Mouse (Mus musculus) urinary bladder, postnatal 10 days (tissue): ENCODE measurements around the gene Strn3.

ENCODE experiments used
- DNase-seq: peaks from one replicate; pipeline ENCODE4 v3.0.0; 2022; ENCODE audit warnings: low spot score

Gene Strn3

GRCm38 (mm10) chr12:51691845-51692632 is at the start of gene Strn3:
Gene Strn3, minus strand, starts transcription at chr12:51691897.
- peak; percentile 89 for DNase-seq

DNA sequence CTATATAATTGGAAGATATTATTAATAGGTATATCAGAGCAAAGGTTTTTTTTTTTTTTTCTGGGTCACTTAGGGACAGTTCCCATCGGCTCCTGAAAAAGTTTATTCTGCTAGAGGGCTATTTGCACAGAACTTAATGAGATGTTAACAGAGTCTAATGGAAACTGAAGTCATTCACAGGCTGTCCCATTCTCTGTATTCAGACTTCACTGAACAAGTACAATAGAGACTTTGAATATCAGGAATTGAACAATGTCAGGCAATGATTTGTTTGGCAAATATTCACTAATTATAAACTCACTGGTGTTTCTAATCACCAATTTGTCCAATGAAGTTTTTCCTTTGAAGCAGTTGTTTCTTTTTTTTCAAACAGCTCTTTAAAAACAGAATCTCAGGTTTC is 45.1 kb upstream of the Strn3 start:
- no peak for DNase-seq

GRCm38 (mm10) chr12:51736381-51736780 is 44.7 kb upstream of the Strn3 start:
- no peak for DNase-seq

- no peak for DNase-seq
Observed at GRCm38 (mm10) chr12:51735840-51736271, 44.2 kb upstream of the Strn3 start.

DNA sequence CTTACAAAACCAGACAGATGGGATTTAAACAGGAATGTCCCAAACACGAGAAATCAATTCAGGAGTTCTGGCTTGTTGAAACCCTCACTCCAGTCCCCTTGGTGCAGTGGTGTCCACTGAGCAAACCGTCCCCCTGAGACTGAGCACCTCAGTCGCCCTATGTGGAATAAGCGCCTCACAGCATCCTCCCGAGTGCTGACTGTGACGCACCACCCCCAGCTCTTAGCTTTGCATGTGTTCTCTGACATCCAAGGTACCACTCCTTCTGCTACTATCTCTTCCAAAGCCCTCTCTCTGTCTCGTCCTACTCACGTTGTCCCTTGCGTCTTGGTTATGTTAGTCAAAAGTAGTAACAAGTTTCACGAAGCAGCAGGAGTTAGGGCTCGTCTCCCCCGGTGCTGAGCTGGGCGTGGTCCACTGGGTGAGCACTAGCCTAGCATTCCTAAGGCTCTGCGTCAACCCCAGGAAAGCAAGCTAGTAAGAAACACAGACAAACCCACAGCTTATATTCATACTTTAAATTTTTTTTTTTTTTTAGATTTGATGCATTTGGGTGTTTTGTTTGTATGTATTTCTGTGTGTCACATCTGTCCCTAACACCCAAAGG is 43.0 kb upstream of the Strn3 start:
- DNase-seq: no peak

GRCm38 (mm10) chr12:51729827-51730226 is 38.1 kb upstream of the Strn3 start:
- DNase-seq: no peak

- DNase-seq: no peak
Observed at GRCm38 (mm10) chr12:51729058-51729457, 37.4 kb upstream of the Strn3 start.

GRCm38 (mm10) chr12:51721836-51722235 is 30.1 kb upstream of the Strn3 start:
- no peak for DNase-seq

GRCm38 (mm10) chr12:51718617-51719016 is 26.9 kb upstream of the Strn3 start:
- DNase-seq: no peak

DNA sequence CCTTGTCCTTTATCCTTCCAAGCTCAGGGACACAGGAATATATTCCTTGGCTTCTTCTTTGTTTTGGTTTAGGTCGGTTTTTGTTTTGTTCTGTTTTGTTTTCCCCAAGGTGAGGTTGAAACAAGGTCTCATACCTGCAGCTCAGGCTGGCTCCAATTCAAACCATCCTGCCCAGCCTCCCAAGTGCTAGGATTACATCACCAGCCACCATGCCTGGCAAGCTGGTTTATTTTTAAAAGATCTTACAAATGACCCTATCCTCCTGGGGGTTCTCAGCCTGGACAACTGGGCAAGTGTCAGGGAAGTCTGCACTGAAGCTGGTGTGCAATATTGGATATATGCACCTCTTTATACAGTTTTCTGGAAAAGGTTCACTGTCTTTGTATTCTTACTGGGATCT is 21.0 kb upstream of the Strn3 start:
- no peak for DNase-seq

DNA sequence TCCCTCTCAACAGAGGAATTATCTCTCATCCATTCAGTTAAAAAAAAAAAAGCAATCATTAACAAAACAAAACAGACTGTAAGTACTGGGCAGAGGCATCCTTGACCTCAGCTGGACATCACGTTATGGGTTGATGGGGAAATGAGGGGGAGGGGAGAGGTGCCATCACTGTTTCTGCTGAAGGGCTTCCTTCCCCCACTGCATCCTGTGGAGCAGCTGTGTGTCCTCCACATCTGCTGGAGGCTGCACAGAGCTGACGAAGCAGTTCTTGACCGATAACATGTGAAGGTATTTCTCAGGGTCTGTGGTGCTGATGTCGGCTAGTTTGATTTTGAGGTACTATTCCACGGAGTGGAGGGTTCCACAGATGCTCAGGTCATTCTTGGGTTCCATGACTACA is 18.5 kb upstream of the Strn3 start:
- DNase-seq: no peak

- no peak for DNase-seq
Observed at GRCm38 (mm10) chr12:51709741-51710140, 18.0 kb upstream of the Strn3 start.

DNA sequence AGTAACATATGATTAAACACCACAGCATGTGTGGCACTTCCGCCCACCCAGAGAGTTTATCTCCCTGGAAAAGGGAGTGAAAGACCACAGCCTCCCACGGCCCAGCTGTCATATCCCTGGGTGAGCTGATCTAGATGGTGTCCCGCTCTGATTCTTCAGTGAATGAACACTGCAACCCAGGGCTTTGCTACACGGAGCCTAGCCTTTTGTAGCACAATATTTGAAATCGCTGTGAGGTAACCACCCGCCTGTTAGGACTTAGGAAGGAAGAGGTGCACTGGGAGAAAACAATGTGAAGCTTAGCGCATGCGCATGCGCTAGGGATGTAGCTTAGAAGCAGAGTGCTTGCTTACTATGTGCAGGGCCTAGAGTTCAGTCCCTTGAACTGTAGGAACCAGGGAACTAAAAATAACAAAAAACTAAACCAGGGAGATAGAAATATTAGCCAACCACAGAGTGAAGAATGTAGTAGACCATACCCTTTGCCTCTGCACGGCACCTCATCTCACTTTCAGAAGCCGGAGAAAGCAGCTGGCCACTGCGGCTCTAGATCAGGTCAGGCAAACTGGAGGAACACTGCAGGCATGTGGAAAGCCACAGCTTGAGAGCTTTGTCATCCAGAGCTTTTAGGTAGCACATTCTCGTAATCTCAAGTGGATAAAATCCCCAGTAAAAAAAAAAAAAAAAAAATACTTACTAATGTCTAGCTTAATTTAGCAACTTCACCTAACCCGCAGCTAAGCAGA is 17.4 kb upstream of the Strn3 start:
- DNase-seq: no peak

DNA sequence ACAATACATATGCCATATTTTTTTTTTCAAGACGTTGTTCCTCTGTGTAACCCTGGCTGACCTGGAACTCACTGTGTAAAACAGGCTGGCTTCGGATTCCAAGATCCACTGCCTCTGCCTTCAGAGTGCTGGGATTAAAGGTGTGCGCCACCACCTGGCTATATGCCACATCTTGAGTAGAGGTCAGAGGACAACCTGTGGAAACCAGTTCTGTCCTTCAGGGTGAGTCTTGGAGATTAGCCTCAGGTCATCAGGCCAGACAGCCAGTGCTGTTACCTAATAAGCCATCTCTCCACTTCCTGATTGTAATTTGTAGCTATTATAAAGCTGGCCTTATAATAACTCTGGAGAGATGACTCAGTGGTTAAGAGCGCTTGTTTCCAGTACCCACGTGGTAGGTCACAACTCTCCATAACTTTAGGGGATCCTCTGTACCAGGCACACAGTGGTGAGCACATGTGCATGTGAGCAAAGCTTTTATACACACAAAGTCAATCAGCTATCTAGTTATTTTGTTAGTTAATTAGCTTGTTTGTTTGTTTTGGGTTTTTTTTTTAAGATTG is 15.1 kb upstream of the Strn3 start:
- DNase-seq: no peak

GRCm38 (mm10) chr12:51705778-51706177 is 14.1 kb upstream of the Strn3 start:
- no peak for DNase-seq

DNA sequence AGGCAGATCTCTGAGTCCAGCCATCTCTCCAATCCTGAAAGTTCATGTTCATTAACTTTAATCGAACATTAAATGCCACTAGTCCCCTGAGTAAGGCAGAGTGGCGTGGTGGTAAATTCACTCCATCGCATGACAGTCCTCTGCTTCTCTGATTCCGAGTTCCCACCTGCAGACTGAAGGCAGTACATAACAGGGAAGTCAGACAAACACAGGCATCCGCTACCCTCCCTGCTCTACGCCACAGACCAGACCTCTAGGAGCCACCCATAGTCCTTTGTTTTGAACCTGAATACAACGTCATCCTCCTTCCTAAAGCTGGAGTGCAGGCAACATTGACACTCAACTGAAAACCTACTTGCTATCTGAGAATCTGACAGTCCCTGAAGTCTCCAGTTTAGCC is 12.9 kb upstream of the Strn3 start:
- no peak for DNase-seq

- DNase-seq: no peak
Observed at GRCm38 (mm10) chr12:51703859-51704258, 12.2 kb upstream of the Strn3 start.

DNA sequence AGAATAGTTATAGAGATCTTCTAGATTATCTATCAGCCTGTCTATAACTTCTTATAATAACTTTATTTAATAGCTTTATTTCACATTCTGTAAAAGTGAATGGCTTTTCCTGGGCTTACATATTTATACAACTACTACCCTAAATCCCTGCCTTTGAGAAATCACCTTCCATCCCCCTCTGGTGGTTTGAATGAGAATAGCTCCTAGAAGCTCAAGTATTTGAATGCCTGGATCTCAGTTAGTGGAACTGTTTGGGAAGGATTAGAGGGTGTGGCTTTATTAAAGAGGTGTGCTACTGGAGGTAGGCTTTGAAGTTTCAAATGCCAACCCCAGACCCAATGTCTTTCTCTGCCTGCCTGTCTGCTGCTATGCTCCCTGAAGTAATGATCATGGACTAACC is 10.0 kb upstream of the Strn3 start:
- no peak for DNase-seq

DNA sequence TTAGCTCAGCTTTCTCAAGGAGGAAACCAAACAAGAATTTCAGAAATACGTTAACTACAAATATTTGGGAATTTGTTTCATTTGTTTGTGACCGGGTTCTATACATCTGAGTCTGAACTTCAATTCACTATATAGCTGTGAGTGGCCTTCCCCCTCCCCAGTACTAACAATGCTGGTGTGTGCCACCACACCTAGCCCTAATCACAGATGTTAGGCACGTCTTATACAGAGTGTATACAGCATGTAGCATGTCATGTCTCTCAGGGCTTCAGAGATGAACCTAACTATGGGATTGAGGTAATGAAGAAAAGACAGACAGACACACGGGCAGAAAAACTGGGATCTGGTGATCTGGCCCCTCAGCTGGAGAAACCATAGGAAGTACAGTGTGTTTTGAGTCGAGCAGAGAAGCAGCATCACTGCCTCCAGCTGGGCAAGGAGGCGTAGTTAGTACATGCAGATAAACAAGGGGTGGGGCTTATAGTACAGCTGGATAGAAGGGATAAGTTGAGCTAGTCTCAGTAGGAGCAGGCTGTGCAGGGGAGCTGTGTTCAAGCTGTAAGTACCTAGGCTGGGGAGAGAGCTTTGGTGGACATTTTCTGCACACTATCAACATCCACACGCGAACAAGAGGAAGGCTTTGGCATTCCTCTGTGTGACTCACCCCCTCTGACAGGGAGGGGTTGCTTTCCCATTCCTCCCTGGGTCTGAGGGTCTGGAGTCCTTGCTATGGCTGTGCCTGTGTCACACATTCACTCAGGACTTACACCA is 8.1 kb upstream of the Strn3 start:
- no peak for DNase-seq

- DNase-seq: no peak
Observed at GRCm38 (mm10) chr12:51696157-51696556, 4.5 kb upstream of the Strn3 start.

- DNase-seq: no peak
Observed at GRCm38 (mm10) chr12:51694966-51695365, 3.3 kb upstream of the Strn3 start.

- no peak for DNase-seq
Observed at GRCm38 (mm10) chr12:51694096-51694495, 2.4 kb upstream of the Strn3 start.
